Mouse (Mus musculus): ENCODE results near the gene Ugt1a7c. TPM values are rescaled to one million over a fixed set of nuclear protein-coding genes. Genes with fewer than 3 reads are reported as not detected.

The Ugt1a7c gene
- polyA plus RNA-seq, 1 experiment from 2014 or later: 0.86 TPM

DNA sequence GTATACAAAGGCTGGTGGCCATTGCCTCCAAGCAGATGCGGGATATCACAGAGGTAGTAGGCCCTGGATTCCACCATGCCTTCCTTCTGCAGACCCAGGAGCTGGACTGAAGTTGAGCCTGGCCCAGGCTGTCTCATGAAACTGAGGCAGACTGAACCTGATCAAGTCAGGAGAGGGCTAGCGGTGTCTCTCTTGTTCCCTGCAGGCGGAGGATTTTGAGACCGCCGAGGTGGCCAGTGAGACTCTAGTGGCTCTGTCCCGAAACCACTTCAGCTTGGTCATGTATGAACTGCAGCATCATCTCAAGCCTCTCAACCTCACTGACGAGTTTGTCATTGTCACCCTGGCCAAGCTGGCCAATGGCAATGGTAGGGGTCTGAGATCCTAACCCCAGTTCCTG is 135.6 kb downstream of the Ugt1a7c start:
- Histone ChIP-seq H3K4me3 (replicated peaks) (no peak overlapping the region), H3K9me3 (peaks cover 100% of the 10 kb centered on the region), H3K4me1 (replicated peaks) (no peaks in the 10 kb centered on the region), H3K27ac (no peak overlapping the region), H3K27me3 (no peaks in the 10 kb centered on the region), H3K36me3 (no peaks in the 10 kb centered on the region), H3K4me2 (replicated peaks) (no peak overlapping the region), H3K9ac (replicated peaks) (no peak overlapping the region)
- 73% methylated on average over 7 of the region's 7 CpGs for WGBS
- 0 out of 2 replicates have a peak, but pooled peaks have one; percentile 1 for ATAC-seq

DNA sequence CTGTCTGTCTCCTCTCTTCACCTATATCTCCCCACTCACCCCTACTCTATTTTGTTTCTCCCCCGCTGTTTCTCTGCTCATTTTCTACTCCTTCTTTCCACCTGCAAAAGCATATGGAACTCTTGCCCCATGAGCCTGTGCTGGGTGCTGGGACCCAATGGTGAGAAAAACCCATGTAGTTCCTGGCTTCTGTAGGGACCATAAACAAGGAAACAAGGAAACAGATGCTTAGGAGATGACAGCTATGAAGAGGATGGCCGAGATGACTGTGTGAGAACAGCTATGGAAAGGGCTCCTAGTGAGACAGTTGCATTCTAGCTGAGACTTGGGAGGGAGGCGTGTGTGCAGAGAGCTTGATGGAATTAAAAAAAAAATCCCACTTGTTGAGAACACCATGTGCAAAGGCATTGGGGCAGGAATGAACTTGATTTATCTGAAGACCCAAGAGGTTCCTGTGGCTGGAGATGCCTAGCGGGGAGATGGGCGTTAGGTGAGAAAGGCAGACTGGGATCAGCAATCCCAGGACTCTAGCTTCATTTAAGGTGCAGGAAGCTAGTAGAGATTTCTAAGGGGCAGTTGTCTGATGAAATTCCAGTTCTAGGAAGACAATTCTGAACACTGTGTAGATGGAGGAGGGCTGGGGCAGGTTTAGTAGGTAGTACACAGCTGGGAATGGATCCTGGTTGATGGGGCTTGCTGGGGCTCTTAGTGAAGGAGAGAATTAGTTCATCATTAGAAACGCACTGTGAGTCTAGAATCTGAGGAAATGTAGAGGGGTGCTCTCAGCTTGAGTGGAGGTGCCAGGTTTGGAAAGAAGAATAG is 136.3 kb downstream of the Ugt1a7c start:
- H3K9ac ChIP-seq (replicated peaks): no peak overlapping the region
- no peak overlapping the region for H3K27ac ChIP-seq
- H3K27me3 ChIP-seq: no peaks in the 10 kb centered on the region
- H3K4me2 ChIP-seq (replicated peaks): no peak overlapping the region
- no peaks in the 10 kb centered on the region for H3K4me1 ChIP-seq (replicated peaks)
- WGBS: 76% methylated on average over 6 of the region's 6 CpGs
- H3K4me3 ChIP-seq (replicated peaks): no peak overlapping the region
- no peaks in the 10 kb centered on the region for H3K36me3 ChIP-seq
- peaks cover 100% of the 10 kb centered on the region for H3K9me3 ChIP-seq
- ATAC-seq: no peak

DNA sequence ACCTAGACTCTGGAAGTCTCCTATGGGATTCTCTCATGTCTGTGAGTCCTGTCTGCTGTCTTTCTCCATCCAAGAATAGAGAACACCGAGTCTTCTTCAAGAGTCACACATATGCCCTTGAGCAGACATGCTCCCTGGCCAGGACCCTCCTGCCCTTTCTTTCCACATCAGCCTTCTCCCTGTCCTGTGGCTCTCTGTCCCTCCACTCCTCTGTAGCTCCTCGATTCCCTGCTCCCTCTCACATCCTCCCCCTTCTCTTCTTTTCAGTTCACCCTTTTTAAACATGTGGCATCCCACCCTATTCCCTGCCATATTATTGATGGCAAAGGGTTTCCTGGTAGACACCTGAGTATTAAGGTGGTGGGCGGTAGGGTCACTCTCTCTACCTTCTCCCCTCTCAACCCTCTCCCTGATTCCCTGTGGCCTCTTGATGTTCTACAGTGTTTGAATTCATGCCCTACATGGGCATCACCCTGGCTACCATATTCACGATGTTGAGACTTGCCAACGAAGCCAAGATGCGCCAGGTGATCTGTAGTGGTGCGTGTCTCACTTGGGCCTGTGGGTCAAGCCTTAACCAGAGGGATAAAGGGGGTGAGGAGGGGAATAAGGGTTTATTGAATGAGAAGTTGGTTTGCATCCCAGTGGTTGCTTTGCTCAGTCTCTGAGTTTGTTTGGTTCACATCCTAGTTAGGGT is 137.1 kb downstream of the Ugt1a7c start:
- Histone ChIP-seq H3K4me2 (replicated peaks) (no peak overlapping the region), H3K4me3 (replicated peaks) (no peak overlapping the region), H3K9me3 (peaks cover 97% of the 10 kb centered on the region), H3K27me3 (no peaks in the 10 kb centered on the region), H3K9ac (replicated peaks) (no peak overlapping the region), H3K36me3 (no peaks in the 10 kb centered on the region), H3K27ac (no peak overlapping the region), H3K4me1 (replicated peaks) (no peaks in the 10 kb centered on the region)
- WGBS: 69% methylated on average over 7 of the region's 7 CpGs
- no peak for ATAC-seq

DNA sequence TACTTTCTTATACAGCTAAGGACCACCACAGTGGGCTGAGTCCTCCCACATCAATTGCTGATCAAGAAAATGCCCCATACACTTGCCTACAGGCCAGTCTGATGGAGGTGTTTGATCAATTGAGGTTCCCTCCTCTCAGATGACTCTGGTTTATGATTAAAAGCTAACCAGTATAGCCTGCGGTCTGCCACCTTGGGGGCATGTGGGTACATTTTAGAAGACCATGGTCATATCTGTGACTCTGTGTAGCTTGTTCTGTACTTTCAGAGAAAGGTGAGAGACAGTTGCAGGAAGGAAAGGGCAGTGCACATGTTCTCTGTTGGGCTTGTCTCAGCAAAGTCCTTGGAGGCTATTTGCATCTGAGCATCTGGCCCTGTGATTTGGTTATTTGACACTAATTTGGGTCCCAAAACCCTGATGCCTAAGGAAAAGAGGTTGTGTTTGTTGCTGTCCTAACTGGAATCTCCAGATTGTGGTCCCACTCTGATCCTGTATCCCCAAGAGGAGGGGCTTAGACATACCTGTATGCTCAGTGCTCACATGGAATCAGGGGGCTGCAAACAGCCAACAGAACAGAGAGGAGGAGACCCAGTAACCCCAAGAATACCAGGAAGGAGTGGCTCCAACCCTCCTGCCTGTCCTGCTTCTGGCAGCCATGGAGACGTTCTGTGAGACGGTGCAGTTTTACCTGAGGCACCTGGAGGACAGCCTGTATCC is 138.0 kb downstream of the Ugt1a7c start:
- Histone ChIP-seq H3K36me3 (no peaks in the 10 kb centered on the region), H3K9me3 (peaks cover 97% of the 10 kb centered on the region), H3K4me3 (replicated peaks) (no peak overlapping the region), H3K4me2 (replicated peaks) (no peak overlapping the region), H3K4me1 (replicated peaks) (no peaks in the 10 kb centered on the region), H3K27me3 (no peaks in the 10 kb centered on the region), H3K27ac (no peak overlapping the region), H3K9ac (replicated peaks) (no peak overlapping the region)
- 60% methylated on average over 3 of the region's 3 CpGs for WGBS
- no peak for ATAC-seq

DNA sequence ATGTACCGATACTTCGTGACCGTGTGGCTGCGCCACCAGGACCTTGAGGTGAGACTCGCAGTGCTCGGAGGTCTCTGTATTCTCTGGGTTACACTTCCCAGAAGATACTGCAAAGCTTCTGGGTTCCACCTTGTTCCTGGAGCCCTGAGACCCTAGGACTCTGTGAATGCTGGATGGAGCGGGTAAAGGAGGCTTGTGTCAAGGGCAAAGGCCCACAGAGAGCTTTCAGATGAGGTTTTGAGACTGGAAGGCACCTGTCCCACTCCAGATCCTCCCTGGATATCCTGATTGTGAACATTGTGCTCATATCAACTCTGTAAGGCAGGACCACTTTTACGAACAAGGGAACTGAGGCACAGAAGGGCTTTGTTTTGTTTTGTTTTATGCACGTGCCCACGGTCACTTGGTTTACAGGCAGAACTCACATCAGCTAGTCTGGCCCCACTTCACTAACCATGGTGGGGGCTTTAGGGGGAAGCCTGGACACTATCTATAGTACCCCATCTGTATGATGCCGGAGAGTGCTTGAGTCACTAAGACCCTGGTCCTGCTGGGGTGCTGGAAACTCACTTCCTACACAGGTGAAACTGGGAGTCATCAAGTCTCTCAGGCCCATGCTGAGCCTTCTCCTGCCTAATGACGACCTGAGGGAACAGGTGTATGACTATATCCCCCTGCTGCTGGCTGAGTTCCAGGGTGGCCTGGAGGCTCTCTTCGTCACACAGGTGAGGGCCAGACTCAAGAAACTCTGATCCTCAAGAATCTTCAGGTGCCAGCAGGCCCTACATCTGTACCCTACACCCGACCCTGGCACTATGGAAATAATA is 138.8 kb downstream of the Ugt1a7c start:
- H3K4me2 ChIP-seq (replicated peaks): no peak overlapping the region
- no peak overlapping the region for H3K4me3 ChIP-seq (replicated peaks)
- WGBS: 68% methylated on average over 14 of the region's 14 CpGs
- no peaks in the 10 kb centered on the region for H3K4me1 ChIP-seq (replicated peaks)
- no peaks in the 10 kb centered on the region for H3K36me3 ChIP-seq
- no peaks in the 10 kb centered on the region for H3K27me3 ChIP-seq
- H3K9me3 ChIP-seq: peaks cover 97% of the 10 kb centered on the region
- no peak overlapping the region for H3K27ac ChIP-seq
- no peak for ATAC-seq
- H3K9ac ChIP-seq (replicated peaks): no peak overlapping the region

DNA sequence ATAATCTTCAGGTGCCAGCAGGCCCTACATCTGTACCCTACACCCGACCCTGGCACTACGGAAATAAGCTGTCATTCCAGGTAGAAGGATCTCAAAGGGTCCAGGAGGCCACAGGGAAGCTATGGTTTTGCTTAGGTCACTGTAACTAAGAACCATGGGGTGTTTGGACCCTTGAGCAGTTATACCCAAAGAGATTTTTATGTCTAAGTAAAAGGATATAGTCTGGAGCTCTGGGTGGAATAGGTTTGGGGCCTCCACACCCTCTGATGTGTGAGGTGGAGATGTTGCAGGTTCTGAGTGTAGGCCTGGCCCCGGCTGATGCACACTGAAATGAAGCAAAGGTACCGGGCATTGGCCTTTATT is 139.4 kb downstream of the Ugt1a7c start:
- no peak overlapping the region for H3K9ac ChIP-seq (replicated peaks)
- H3K4me1 ChIP-seq (replicated peaks): no peaks in the 10 kb centered on the region
- no peak overlapping the region for H3K27ac ChIP-seq
- peaks cover 97% of the 10 kb centered on the region for H3K9me3 ChIP-seq
- H3K4me2 ChIP-seq (replicated peaks): no peak overlapping the region
- no peak overlapping the region for H3K4me3 ChIP-seq (replicated peaks)
- 62% methylated on average over 4 of the region's 4 CpGs for WGBS
- no peaks in the 10 kb centered on the region for H3K36me3 ChIP-seq
- ATAC-seq: no peak
- no peaks in the 10 kb centered on the region for H3K27me3 ChIP-seq

DNA sequence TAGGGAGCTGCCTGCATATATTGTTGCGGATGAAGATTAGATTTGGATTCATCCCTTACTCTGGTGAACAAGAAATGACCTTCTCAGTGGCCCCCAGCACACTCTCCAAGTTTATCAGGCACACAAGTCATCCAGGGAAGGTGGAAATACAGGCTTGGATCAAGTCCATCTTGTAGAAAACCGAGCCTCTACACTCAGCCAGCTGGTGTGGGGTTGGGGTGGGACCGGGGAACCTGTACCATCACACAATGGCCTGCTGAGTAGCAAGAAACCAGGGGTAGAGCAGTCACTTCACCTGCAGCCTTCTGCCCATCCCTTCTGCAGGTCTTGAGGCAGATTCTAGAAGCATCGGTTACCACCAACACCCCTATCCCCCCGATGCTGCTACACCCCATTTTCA is 139.8 kb downstream of the Ugt1a7c start:
- Histone ChIP-seq H3K9ac (replicated peaks) (no peak overlapping the region), H3K27me3 (no peaks in the 10 kb centered on the region), H3K4me1 (replicated peaks) (no peaks in the 10 kb centered on the region), H3K4me3 (replicated peaks) (no peak overlapping the region), H3K36me3 (no peaks in the 10 kb centered on the region), H3K27ac (no peak overlapping the region), H3K9me3 (peaks cover 97% of the 10 kb centered on the region), H3K4me2 (replicated peaks) (no peak overlapping the region)
- ATAC-seq: no peak
- 43% methylated on average over 5 of the region's 5 CpGs for WGBS

DNA sequence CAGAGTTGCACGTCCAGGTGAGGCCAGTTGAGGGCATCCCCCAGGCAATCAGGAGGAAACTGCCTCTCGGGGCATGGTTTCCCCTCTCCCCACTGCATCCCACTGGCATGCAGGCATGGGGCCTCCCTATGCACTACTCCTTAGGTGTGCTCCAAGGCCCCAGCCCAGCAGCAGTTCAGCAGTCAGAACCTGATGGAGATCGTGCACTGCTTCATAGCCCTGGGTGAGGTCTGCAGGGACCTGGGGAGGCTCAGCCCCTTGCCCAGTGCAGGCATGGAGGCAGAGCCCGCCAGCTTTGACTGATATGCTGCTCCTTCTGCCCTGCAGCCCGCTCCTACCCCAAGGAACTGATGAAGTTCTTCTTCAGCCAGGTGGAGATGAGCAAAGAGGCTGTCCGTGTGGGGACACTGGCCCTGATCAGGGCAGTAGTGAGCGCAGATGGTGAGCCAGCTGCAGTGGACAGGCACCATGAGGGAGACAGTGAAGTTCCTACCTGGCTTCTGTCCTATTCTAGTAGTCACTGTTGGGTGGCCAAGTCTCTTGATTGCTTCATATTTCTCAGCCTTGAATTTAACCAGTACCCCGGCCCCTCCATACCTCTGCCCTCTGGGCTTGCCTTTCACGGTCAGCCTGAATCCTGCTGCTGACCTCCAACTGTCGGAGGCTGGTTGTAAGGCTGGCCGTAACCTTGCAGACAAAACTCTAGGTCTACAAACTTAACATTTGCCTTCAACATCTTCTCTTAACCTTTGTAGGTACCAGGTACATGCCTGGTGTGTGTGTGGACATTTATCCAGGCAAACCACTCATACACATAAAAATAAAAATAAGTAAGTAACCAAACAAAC is 140.4 kb downstream of the Ugt1a7c start:
- no peak overlapping the region for H3K4me2 ChIP-seq (replicated peaks)

DNA sequence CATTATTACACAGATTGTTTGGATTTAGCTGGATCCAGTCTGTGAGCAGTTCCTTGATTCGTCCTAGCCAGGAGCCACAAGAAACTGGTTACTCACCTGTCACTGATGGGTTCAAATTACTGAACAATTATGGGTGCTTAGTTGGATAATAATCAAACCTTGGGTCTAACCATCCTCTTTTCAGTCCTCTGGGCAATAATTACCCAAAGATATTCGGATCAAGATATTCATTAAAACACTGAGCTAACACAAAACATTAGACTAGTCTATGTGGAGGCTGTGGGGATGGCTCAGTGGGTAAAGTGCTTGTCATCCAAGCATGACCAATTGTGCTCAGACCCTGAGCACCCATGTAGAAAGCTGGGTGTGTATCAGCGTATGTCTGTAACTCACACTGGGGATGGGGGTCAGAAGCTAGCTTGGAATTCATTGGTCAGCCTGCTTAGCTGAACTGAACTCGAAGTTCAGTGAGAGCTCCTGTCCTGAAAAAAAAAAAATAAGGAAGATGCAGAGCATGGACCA is 141.1 kb downstream of the Ugt1a7c start:
- ATAC-seq: no peak
- no peak overlapping the region for H3K4me3 ChIP-seq (replicated peaks)
- H3K4me1 ChIP-seq (replicated peaks): no peaks in the 10 kb centered on the region
- 61% methylated on average over 4 of the region's 4 CpGs for WGBS
- no peaks in the 10 kb centered on the region for H3K36me3 ChIP-seq
- H3K9ac ChIP-seq (replicated peaks): no peak overlapping the region
- no peak overlapping the region for H3K4me2 ChIP-seq (replicated peaks)
- H3K9me3 ChIP-seq: peaks cover 97% of the 10 kb centered on the region
- H3K27ac ChIP-seq: no peak overlapping the region
- H3K27me3 ChIP-seq: no peaks in the 10 kb centered on the region

More for the DNA sequence above, 140.4 kb downstream of the Ugt1a7c start:
- WGBS: 65% methylated on average over 11 of the region's 11 CpGs
- Histone ChIP-seq H3K36me3 (no peaks in the 10 kb centered on the region), H3K4me1 (replicated peaks) (no peaks in the 10 kb centered on the region), H3K27me3 (no peaks in the 10 kb centered on the region), H3K9me3 (peaks cover 97% of the 10 kb centered on the region), H3K4me3 (replicated peaks) (no peak overlapping the region), H3K9ac (replicated peaks) (no peak overlapping the region), H3K27ac (no peak overlapping the region)
- ATAC-seq: peak; percentile 31

DNA sequence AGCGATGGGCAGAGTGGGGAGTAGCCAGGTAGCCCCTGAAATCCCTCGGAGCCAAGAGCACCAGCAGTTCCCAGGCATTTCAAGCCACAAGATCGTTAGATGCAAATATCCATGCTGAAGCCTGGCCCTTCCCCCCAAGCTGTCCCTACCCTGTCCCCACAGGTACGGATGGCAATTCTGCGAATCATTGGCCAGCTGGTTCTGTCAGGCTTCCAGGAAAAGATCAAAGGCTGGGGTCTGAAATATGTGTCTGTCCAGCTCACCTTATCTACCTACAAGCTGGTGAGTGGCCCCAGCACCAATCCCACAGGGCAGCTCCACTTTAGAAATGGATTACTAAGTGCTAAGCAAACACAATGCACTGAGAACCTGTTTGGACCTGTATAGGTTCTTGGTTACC is 142.4 kb downstream of the Ugt1a7c start:
- Histone ChIP-seq H3K4me3 (replicated peaks) (no peak overlapping the region), H3K4me2 (replicated peaks) (no peak overlapping the region), H3K4me1 (replicated peaks) (no peaks in the 10 kb centered on the region), H3K36me3 (no peaks in the 10 kb centered on the region), H3K9ac (replicated peaks) (no peak overlapping the region), H3K27ac (no peak overlapping the region), H3K9me3 (peaks cover 95% of the 10 kb centered on the region), H3K27me3 (no peaks in the 10 kb centered on the region)
- WGBS: 79% methylated on average over 5 of the region's 5 CpGs
- no peak for ATAC-seq

DNA sequence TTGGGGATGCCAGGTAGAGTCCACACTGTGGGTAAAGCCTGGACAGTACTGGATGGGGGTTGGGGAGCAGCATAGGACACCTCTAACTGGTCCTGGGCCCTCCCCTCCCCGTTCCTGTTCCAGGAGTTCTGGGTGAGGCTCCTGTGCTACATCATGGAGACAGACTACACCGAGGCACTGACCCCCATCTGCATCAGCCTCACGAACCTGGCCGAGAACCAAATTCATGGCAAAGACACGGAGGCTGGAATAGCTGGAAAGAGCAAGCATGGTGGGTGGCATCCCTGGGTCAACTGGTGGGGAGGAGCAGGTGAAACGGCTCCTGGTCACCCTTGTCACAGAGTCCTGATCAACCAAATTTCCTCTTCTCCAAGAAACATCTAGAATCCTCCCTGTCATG is 143.9 kb downstream of the Ugt1a7c start:
- WGBS: 77% methylated on average over 6 of the region's 6 CpGs
- Histone ChIP-seq H3K4me2 (replicated peaks) (no peak overlapping the region), H3K9ac (replicated peaks) (no peak overlapping the region), H3K9me3 (peaks cover 94% of the 10 kb centered on the region), H3K4me1 (replicated peaks) (no peaks in the 10 kb centered on the region), H3K27ac (no peak overlapping the region), H3K4me3 (replicated peaks) (no peak overlapping the region), H3K27me3 (no peaks in the 10 kb centered on the region), H3K36me3 (no peaks in the 10 kb centered on the region)
- ATAC-seq: 0 out of 2 replicates have a peak, but pooled peaks have one; percentile 12
